Mouse (Mus musculus) right cerebral cortex, postnatal 4 days (tissue): ENCODE measurements around the gene Efna3.

Experiments used
- DNase-seq: peaks from one replicate; pipeline ENCODE4 v3.0.0-alpha.2; 2022

Efna3 gene

GRCm38 (mm10) chr3:89322514-89323165 lies at the start of gene Efna3:
Gene Efna3 (minus strand): TSS chr3:89322965.
- DNase-seq, result peak; percentile 87

DNA sequence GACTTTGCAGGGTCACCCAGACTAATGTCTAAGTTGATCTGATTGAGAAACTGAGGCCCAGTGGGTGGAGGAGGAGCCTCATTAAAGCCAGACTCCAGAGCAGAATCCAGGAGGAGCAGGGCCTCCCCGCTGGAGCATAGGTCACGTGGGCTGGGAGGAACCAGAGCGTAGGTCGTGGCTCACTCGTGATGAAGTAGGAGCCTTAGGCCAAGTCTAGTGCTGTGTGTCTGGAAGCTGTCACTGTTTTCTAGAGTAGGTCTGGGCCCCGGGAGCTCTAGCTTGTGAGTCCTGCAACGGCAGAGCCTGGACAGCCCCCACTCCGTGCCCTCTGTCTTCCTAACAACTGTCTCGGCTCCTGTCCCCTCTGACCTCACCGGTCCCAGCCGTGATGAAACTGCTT lies 44.6 kb upstream of the Efna3 start:
- no peak for DNase-seq

GRCm38 (mm10) chr3:89365486-89366414 lies 43.0 kb upstream of the Efna3 start:
- DNase-seq, result no peak

DNA sequence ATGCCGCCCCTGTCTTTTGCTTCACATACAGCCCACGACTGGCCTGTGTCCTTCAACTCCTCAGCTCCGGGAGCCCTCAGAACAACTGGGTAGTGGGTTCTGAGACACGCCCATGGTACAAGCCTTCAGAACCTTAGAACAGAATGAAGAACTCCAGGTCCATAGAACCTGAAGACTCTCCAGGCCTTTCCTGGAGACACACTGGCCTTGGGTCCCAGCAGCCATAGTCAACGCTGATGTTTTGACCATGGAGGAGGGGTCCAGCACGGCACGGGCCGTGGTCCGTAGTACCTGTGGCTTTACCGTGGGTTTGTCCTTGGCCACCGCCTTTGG lies 42.4 kb upstream of the Efna3 start, which contains the start of gene Dcst1:
TSS of gene Dcst1 (minus strand) at position 101 of the 333 bp plus-strand sequence.
- DNase-seq, result no peak

- no peak for DNase-seq
Measured at GRCm38 (mm10) chr3:89364631-89365030, 41.9 kb upstream of the Efna3 start.

- no peak for DNase-seq
Measured at GRCm38 (mm10) chr3:89361675-89362074, 38.9 kb upstream of the Efna3 start, which contains the start of gene Dcst2. Gene Dcst2 (plus strand): TSS chr3:89361975.

GRCm38 (mm10) chr3:89360237-89360636 lies 37.5 kb upstream of the Efna3 start:
- no peak for DNase-seq

DNA sequence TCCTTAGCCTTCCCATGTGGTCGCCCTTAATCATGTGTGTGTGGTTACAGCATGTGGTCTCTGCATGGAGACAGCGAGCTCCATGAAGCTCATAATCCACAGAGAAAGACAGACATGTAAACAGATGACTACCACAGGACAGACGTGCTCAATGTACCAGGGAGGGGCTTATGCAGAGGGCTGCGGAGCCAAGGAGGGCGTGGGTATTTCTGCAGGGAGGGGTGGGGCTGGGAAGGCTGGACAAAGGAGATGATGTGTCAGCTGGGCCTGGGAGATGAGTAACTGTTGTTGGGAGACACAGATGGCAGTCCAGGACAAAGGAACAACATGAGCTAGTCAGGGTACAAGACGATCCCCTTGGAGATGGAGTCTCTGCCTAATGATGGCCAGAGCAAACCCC lies 36.9 kb upstream of the Efna3 start:
- DNase-seq, result no peak

- DNase-seq, result no peak
Measured at GRCm38 (mm10) chr3:89356029-89356428, 33.3 kb upstream of the Efna3 start.

GRCm38 (mm10) chr3:89355512-89355902 lies 32.7 kb upstream of the Efna3 start:
- DNase-seq, result no peak

- DNase-seq, result peak; percentile 80
Measured at GRCm38 (mm10) chr3:89354816-89355511, 32.2 kb upstream of the Efna3 start.

GRCm38 (mm10) chr3:89351271-89351670 lies 28.5 kb upstream of the Efna3 start:
- DNase-seq, result no peak

DNA sequence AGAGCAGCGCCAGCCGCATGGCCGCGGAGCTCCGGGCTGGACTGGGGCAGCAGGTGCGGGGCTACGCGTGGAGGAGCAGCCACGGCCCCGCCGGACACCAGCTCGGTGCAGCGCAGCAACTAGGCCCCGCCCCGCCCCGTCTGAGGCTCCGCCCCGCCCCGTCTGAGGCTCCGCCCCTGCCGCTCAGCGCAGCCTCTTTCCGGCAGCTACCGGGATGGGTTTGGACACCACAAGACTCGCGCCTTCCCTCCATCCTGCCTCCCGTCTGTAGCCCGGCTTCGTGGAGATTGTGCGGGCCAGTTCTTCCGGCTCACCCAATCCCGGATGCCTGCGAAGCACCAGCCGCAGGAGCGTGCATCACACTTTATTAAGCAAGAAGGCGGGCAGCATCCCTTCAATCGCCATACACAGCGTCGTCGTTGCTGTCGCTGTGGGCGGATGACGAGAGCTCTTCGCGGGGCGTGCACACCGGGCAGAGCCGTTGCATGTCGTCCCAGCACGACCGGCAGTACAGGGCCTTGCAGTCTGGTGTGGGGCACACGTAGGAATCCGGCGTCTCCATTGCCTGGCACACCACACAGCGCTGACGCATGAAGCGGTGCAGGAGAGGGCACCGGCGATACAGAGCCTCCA lies 27.2 kb upstream of the Efna3 start, which contains the start of gene Adam15:
TSS of gene Adam15 (minus strand) at position 128 of the 633 bp plus-strand sequence.
- peak; percentile 90 for DNase-seq

GRCm38 (mm10) chr3:89348911-89349868 lies 26.4 kb upstream of the Efna3 start:
- no peak for DNase-seq

DNA sequence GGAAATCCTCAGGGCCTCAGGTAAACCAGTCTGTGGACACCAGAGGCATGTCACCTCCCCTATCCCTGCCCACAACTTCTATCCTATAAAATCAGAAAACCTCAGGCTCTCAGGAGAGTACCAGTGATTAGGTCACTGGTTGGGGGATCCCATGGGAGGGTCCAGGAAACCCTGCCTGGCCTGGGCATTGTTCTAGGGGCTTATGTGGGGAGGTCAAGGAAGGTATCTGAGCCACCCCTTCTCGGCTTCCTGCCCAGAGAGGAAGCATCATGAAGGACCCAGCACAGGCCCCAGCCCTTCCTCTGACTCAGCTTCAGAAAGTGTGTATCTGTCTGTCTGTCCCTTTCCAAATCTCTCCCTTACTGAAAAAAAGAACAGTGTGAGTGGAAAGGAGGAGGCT lies 25.2 kb upstream of the Efna3 start:
- DNase-seq, result no peak

DNA sequence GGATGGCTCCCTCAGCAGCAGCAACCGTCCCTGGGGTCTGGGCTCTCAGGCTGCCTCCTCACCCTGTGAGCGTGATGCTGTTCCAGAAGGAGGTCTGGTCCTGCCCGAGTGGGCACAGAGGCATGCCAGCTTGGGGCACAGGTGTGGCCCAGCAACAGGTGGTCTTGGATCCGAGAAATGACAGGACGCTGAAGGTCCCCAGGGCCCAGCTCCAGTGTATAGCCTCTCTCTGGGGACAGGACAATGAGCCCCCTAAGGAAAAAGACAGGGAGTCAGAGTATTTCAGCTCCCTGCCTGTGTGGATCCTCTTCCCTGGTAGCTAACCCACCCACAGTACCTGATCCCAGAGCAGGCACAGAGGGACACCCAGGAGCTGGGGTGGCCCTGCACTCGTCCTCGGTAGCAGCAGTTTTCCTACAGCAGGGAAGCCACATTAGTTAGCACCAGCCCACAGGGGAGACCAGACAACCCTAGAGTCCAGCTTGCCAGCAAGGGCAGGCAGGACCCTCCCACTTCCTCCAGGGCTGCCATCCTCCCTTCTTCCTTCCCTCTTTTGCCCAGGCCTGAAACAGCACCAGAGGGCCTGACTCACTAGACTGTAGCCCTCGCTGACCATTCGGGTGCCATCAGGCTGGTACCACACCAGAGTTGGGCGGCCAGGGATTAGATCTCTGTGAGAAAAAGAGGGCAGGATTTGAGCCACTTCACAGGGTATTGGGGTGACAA lies 24.2 kb upstream of the Efna3 start:
- no peak for DNase-seq

DNA sequence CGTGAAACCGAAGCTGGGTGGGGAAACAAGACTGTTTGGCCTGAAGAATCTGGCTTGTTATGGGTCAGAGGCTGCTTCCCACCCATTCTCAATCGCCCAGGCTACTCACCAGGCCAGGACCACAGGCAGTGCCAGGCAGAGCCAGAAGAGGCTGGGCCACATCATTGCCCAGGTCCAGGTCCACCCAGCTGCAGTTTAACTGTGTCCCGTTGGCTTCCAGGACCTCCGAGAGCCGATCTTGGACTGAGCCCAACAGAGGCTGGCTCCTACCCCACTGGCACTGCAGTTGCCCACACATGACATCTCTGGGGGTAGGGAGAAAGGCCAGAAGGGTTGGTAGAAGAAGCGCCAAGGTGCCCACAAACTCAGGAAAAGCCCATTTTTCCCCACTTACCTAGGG lies 20.5 kb upstream of the Efna3 start:
- DNase-seq, result no peak

- no peak for DNase-seq
Measured at GRCm38 (mm10) chr3:89341794-89342193, 19.0 kb upstream of the Efna3 start.

- DNase-seq, result peak; percentile 91
Measured at GRCm38 (mm10) chr3:89340465-89340864, 17.7 kb upstream of the Efna3 start.

DNA sequence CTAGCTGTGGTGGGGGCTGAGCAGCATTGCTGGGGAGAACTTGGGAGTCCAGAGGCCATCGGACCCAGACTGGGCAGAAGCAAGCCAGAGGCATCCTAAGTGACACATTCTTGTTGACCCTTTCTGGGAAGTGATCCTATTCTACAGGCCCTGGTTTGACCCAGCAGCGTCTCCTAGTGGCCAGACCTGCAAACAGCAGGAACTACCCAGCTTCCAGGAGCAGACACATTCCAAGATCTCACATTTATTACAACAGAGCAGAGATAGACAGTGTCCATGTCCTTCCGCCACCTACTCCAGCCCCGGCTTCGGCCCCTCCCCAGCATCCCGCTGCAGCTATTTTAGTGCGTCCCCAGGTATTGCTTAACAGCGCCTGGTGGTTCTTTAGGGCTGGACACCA lies 16.7 kb upstream of the Efna3 start:
- peak; percentile 76 for DNase-seq
